Mouse (Mus musculus): ENCODE measurements at regions not wholly inside any gene's neighbourhood (a gene's known extent, or its start where the extent isn't known, plus 50 kb on each side); places are given as distances from the start of the nearest gene placed in this dataset.
A peak's percentile ranks its signal among the peaks of the same experiment; 100 is the strongest.

DNA sequence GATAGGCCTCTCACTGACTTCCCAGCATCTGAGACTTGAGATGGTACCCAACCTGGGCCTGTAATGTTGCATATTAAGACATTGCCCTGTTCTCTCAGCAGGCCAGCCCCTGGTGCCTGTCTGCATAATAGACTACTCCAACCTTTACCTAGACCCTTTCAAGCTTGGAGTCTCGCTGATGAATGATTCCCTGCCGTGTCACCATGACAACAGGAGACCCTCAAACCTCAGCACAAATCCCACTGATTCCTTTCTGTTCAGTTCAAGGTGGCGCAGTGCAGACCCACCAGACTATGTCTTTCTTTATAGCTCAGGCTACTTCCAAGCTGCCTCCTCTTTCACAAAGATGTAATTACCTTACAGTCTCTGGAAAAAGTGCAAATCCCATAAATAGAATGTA lies 172.0 kb downstream of the Dcdc2c start:
- ATAC-seq (replicated peaks; ENCODE audit: low FRiP score) (no peak), DNase-seq (ENCODE audit: low spot score) (no peak)
- no peak overlapping the region for H3K4me2 ChIP-seq
- H3K27ac ChIP-seq (ENCODE audit: low read depth, low read length), result no peak overlapping the region
- H3K27me3 ChIP-seq (replicated peaks; ENCODE audit: control insufficient read depth, insufficient read depth, low read length), result no peaks in the 10 kb centered on the region
- H3K36me3 ChIP-seq (ENCODE audit: control insufficient read depth, insufficient read depth, low read length), result no peaks in the 10 kb centered on the region
- H3K4me1 ChIP-seq (replicated peaks; ENCODE audit: control insufficient read depth, insufficient read depth, low read length), result no peaks in the 10 kb centered on the region
- no peak overlapping the region for H3K9ac ChIP-seq (ENCODE audit: low read depth, low read length)
- no peak overlapping the region for H3K4me3 ChIP-seq (ENCODE audit: low read depth, low read length)
- WGBS, result 76% methylated on average over 3 of the region's 3 CpGs
- H3K9me3 ChIP-seq (ENCODE audit: control insufficient read depth, low read length), result no peaks in the 10 kb centered on the region

DNA sequence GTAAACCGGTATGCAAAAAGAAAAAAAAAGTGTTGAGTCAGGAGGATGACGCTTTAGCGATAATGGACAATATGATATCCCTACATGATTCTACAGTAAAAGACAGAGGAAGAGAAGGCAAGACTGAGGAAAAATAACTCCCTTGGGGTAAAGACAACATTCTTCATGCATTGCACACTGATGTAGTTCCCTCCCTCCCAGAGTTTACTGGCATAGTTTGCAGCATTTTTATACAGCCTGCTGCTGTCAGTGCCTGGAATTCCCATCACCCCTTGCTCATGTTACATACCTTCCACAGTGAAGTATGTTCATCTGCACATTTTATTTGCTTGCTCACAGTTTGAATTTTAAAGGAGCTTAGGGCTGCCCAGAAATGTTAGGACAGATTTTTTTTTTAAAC lies 174.2 kb downstream of the Dcdc2c start:
- H3K27me3 ChIP-seq (replicated peaks; ENCODE audit: control insufficient read depth, insufficient read depth, low read length), result no peaks in the 10 kb centered on the region
- no peak for ATAC-seq (replicated peaks; ENCODE audit: low FRiP score)
- WGBS, result 80% methylated on average over 3 of the region's 3 CpGs

DNA sequence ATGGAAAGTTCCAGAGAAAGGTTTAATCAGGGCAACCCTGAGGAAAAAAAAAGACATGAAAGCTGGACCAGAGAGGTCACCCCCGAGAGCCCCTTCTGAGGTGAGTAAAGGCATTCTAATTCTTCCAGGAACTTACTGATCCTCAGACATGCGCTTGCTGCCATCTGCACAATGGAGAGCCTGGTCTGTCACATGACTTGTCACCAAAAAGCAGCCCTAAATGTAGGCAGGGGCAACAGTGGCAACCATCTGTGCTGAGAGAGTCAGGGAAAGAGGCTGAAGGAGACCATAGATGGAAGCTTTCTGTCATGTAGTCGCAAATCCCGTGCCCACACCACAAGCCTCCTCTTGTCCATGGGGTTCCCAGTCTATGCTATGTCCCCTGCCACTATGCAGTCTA lies 174.8 kb downstream of the Dcdc2c start:
- Histone ChIP-seq H3K27ac (ENCODE audit: low read depth, low read length) (no peak overlapping the region), H3K9me3 (ENCODE audit: control insufficient read depth, low read length) (no peaks in the 10 kb centered on the region), H3K4me2 (no peak overlapping the region), H3K36me3 (ENCODE audit: control insufficient read depth, insufficient read depth, low read length) (no peaks in the 10 kb centered on the region), H3K4me3 (ENCODE audit: low read depth, low read length) (no peak overlapping the region), H3K27me3 (replicated peaks; ENCODE audit: control insufficient read depth, insufficient read depth, low read length) (no peaks in the 10 kb centered on the region), H3K4me1 (replicated peaks; ENCODE audit: control insufficient read depth, insufficient read depth, low read length) (no peaks in the 10 kb centered on the region), H3K9ac (ENCODE audit: low read depth, low read length) (no peak overlapping the region)
- 82% methylated on average over 4 of the region's 4 CpGs for WGBS
- DNase-seq (ENCODE audit: low spot score) (no peak), ATAC-seq (replicated peaks; ENCODE audit: low FRiP score) (no peak)

More for the DNA sequence above, 174.2 kb downstream of the Dcdc2c start:
- Histone ChIP-seq H3K4me2 (no peak overlapping the region), H3K9me3 (ENCODE audit: control insufficient read depth, low read length) (no peaks in the 10 kb centered on the region), H3K36me3 (ENCODE audit: control insufficient read depth, insufficient read depth, low read length) (no peaks in the 10 kb centered on the region), H3K4me1 (replicated peaks; ENCODE audit: control insufficient read depth, insufficient read depth, low read length) (no peaks in the 10 kb centered on the region), H3K4me3 (ENCODE audit: low read depth, low read length) (no peak overlapping the region), H3K27ac (ENCODE audit: low read depth, low read length) (no peak overlapping the region), H3K9ac (ENCODE audit: low read depth, low read length) (no peak overlapping the region)
- no peak for DNase-seq (ENCODE audit: low spot score)

DNA sequence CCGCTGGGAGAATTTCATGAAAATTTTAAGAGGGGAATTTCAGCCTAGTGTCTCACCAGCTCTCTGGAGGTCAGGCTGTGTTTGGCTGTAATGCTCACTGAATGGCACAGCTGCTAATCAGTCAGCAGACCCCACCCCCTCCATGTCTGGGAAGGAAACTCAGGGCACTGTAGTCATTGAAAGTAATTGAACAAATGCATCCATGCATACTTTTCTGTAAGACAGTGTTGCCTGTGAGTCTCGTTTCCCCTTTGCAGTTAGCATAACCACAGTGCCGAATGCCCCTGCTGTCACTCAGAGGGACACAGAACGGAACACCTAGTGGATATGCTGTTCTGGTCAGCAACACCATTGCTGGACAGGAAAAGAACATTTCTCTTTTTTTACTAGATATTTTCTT lies 175.4 kb downstream of the Dcdc2c start:
- WGBS, result 68% methylated on average over 4 of the region's 4 CpGs
- DNase-seq (ENCODE audit: low spot score), result no peak

DNA sequence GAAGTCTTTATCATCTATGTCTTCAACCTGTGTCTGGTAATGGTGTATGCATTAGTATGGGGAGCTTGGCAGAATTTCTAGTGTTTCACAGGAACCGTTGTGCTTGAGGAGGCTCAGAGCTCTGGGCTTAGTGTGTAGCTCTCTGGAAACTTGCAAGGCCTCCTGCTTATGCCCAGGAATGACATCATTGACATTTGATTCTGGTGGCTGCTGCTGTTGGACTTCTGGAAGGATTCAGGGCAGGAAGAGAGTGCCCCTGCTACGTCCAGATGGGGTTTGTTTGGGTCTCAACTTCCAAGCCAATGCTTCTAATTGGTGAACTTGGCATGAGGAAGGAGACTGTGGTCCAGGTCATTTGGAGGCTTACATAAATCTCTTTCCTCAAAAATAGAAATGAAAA lies 186.9 kb downstream of the Dcdc2c start:
- DNase-seq (ENCODE audit: low spot score) (no peak), ATAC-seq (replicated peaks; ENCODE audit: low FRiP score) (no peak)
- no peak overlapping the region for H3K27ac ChIP-seq (ENCODE audit: low read depth, low read length)
- H3K4me2 ChIP-seq, result no peak overlapping the region
- H3K4me3 ChIP-seq (ENCODE audit: low read depth, low read length), result no peak overlapping the region
- no peaks in the 10 kb centered on the region for H3K4me1 ChIP-seq (replicated peaks; ENCODE audit: control insufficient read depth, insufficient read depth, low read length)
- H3K9me3 ChIP-seq (ENCODE audit: control insufficient read depth, low read length), result no peaks in the 10 kb centered on the region
- H3K27me3 ChIP-seq (replicated peaks; ENCODE audit: control insufficient read depth, insufficient read depth, low read length), result no peaks in the 10 kb centered on the region
- 59% methylated on average over 2 of the region's 2 CpGs for WGBS
- no peak overlapping the region for H3K9ac ChIP-seq (ENCODE audit: low read depth, low read length)
- no peaks in the 10 kb centered on the region for H3K36me3 ChIP-seq (ENCODE audit: control insufficient read depth, insufficient read depth, low read length)

More for the DNA sequence above, 175.4 kb downstream of the Dcdc2c start:
- H3K27me3 ChIP-seq (replicated peaks; ENCODE audit: control insufficient read depth, insufficient read depth, low read length), result no peaks in the 10 kb centered on the region
- no peak overlapping the region for H3K9ac ChIP-seq (ENCODE audit: low read depth, low read length)
- no peaks in the 10 kb centered on the region for H3K4me1 ChIP-seq (replicated peaks; ENCODE audit: control insufficient read depth, insufficient read depth, low read length)
- H3K9me3 ChIP-seq (ENCODE audit: control insufficient read depth, low read length), result no peaks in the 10 kb centered on the region
- H3K27ac ChIP-seq (ENCODE audit: low read depth, low read length), result no peak overlapping the region
- H3K4me3 ChIP-seq (ENCODE audit: low read depth, low read length), result no peak overlapping the region
- no peak for ATAC-seq (replicated peaks; ENCODE audit: low FRiP score)
- no peak overlapping the region for H3K4me2 ChIP-seq
- no peaks in the 10 kb centered on the region for H3K36me3 ChIP-seq (ENCODE audit: control insufficient read depth, insufficient read depth, low read length)

DNA sequence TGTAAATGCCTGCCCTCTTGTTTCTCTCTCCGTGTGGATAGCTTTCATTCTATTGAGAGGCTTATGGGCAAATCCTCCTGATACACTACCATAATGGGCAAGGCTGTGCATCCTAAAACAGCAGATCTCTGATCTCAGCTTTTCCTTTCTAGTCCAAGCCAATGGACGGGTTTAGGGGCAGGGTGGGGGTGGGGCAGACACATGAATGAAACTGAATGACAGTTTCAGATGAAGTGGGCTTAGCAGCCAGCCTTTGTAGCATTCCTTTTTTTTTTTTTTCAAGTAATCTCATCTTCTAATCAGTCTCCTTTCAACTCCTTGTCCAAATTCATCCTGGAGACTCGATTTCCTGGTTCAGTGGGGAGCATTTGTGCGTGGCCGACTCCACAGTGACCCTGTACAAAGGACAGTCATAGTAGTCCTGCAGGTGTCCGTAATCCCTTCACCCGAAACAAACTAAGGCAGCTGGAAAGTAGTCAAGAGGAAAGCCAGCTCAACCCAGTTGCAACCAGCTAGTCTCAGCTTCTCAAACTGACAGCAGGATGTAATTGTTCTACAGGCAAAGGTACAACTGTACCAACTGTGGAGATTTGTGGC lies 193.4 kb downstream of the Dcdc2c start:
- no peaks in the 10 kb centered on the region for H3K4me1 ChIP-seq (replicated peaks; ENCODE audit: control insufficient read depth, insufficient read depth, low read length)
- no peaks in the 10 kb centered on the region for H3K9me3 ChIP-seq (ENCODE audit: control insufficient read depth, low read length)
- H3K36me3 ChIP-seq (ENCODE audit: control insufficient read depth, insufficient read depth, low read length), result no peaks in the 10 kb centered on the region
- H3K9ac ChIP-seq (ENCODE audit: low read depth, low read length), result no peak overlapping the region
- 59% methylated on average over 7 of the region's 7 CpGs for WGBS
- H3K27ac ChIP-seq (ENCODE audit: low read depth, low read length), result no peak overlapping the region
- H3K4me3 ChIP-seq (ENCODE audit: low read depth, low read length), result no peak overlapping the region
- ATAC-seq (replicated peaks; ENCODE audit: low FRiP score), result no peak
- no peak overlapping the region for H3K4me2 ChIP-seq
- no peak for DNase-seq (ENCODE audit: low spot score)
- no peaks in the 10 kb centered on the region for H3K27me3 ChIP-seq (replicated peaks; ENCODE audit: control insufficient read depth, insufficient read depth, low read length)

DNA sequence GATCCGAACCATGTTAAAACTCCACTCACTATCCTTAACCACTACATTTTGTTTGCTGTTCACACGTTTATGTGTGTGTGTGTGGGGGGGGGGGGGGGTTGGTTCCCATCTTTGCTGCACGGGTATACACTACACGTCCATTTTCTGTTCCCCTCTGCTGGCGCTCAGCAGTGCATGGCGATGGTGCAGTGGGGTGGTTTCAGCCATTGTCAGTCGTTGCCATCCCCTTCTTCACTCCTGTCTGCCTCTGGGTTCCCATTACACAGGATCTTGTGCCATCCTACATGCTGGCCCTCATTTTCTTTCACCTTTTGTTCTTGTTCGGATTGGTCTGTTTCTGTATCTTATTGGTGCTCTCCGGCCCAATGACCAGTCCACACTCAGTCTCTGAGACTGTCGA lies 194.4 kb downstream of the Dcdc2c start:
- no peaks in the 10 kb centered on the region for H3K9me3 ChIP-seq (ENCODE audit: control insufficient read depth, low read length)
- WGBS, result 81% methylated on average over 10 of the region's 10 CpGs
- DNase-seq (ENCODE audit: low spot score), result no peak
- no peak for ATAC-seq (replicated peaks; ENCODE audit: low FRiP score)
- H3K36me3 ChIP-seq (ENCODE audit: control insufficient read depth, insufficient read depth, low read length), result no peaks in the 10 kb centered on the region
- no peak overlapping the region for H3K27ac ChIP-seq (ENCODE audit: low read depth, low read length)
- H3K4me2 ChIP-seq, result no peak overlapping the region
- H3K4me3 ChIP-seq (ENCODE audit: low read depth, low read length), result no peak overlapping the region
- H3K4me1 ChIP-seq (replicated peaks; ENCODE audit: control insufficient read depth, insufficient read depth, low read length), result peaks cover 5% of the 10 kb centered on the region; the same call in 1 of the 2 replicates
- H3K27me3 ChIP-seq (replicated peaks; ENCODE audit: control insufficient read depth, insufficient read depth, low read length), result no peaks in the 10 kb centered on the region
- H3K9ac ChIP-seq (ENCODE audit: low read depth, low read length), result no peak overlapping the region

DNA sequence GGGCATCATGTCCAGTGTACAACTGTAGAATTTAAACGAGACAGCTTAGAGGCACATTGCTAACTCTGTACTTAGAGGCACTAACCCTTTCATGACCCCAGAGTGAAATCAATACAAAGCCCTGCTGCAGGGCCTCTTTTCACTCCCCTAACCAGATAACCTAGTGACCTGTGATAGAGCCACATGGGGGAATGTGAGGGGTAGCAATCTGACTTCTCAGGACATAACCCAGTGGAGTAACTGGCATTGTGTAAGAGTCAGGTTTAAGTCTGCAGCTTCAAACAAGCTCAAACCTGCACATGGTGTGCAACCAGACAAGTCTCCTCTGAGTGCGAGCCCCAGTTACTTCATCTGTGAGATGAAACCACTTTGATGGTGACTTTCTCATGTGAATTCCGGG lies 199.1 kb downstream of the Dcdc2c start:
- no peak overlapping the region for H3K4me3 ChIP-seq (ENCODE audit: low read depth, low read length)

DNA sequence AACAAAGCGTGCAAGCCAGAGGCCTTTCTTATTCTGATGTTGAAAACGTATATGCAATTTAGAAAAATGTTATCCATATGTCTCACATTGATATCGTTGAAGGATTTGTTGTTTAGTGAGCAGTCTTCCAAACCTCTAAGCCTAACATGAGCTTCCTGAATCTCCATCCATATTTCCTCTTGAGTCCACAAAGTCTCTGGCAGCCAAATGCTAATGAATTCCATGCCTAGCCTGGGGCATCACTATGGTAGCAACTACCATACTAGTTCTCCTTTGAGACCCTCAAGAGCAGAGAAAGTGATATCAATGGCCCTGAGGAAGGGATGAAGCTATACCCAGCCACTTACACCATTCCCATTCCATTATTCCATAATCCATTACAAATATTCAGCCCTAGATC lies 199.6 kb downstream of the Dcdc2c start:
- WGBS, result 84% methylated on average over 3 of the region's 3 CpGs
- DNase-seq (ENCODE audit: low spot score), result no peak
- Histone ChIP-seq H3K4me2 (no peak overlapping the region), H3K9me3 (ENCODE audit: control insufficient read depth, low read length) (no peaks in the 10 kb centered on the region), H3K4me3 (ENCODE audit: low read depth, low read length) (no peak overlapping the region), H3K27ac (ENCODE audit: low read depth, low read length) (no peak overlapping the region), H3K9ac (ENCODE audit: low read depth, low read length) (no peak overlapping the region), H3K36me3 (ENCODE audit: control insufficient read depth, insufficient read depth, low read length) (no peaks in the 10 kb centered on the region), H3K4me1 (replicated peaks; ENCODE audit: control insufficient read depth, insufficient read depth, low read length) (peaks cover 5% of the 10 kb centered on the region; the same call in 1 of the 2 replicates), H3K27me3 (replicated peaks; ENCODE audit: control insufficient read depth, insufficient read depth, low read length) (no peaks in the 10 kb centered on the region)
- no peak for ATAC-seq (replicated peaks; ENCODE audit: low FRiP score)

More for the DNA sequence above, 199.1 kb downstream of the Dcdc2c start:
- no peaks in the 10 kb centered on the region for H3K36me3 ChIP-seq (ENCODE audit: control insufficient read depth, insufficient read depth, low read length)
- peak; percentile 41 for DNase-seq (ENCODE audit: low spot score)
- ATAC-seq (replicated peaks; ENCODE audit: low FRiP score), result peak; percentile 61
- peaks cover 5% of the 10 kb centered on the region; the same call in 1 of the 2 replicates for H3K4me1 ChIP-seq (replicated peaks; ENCODE audit: control insufficient read depth, insufficient read depth, low read length)
- H3K9ac ChIP-seq (ENCODE audit: low read depth, low read length), result no peak overlapping the region
- WGBS, result 39% methylated on average over 3 of the region's 3 CpGs
- H3K4me2 ChIP-seq, result no peak overlapping the region
- no peak overlapping the region for H3K27ac ChIP-seq (ENCODE audit: low read depth, low read length)
- no peaks in the 10 kb centered on the region for H3K9me3 ChIP-seq (ENCODE audit: control insufficient read depth, low read length)
- H3K27me3 ChIP-seq (replicated peaks; ENCODE audit: control insufficient read depth, insufficient read depth, low read length), result no peaks in the 10 kb centered on the region

Measured in liver, embryonic 11.5 days (tissue).